Mouse (Mus musculus): ENCODE measurements around the gene Etfbkmt.
"Not testable (repeated sequence)": the region's sequence is repeated elsewhere in the genome, so short reads cannot be mapped to it uniquely, and the experiment has no call there.

Etfbkmt gene

DNA sequence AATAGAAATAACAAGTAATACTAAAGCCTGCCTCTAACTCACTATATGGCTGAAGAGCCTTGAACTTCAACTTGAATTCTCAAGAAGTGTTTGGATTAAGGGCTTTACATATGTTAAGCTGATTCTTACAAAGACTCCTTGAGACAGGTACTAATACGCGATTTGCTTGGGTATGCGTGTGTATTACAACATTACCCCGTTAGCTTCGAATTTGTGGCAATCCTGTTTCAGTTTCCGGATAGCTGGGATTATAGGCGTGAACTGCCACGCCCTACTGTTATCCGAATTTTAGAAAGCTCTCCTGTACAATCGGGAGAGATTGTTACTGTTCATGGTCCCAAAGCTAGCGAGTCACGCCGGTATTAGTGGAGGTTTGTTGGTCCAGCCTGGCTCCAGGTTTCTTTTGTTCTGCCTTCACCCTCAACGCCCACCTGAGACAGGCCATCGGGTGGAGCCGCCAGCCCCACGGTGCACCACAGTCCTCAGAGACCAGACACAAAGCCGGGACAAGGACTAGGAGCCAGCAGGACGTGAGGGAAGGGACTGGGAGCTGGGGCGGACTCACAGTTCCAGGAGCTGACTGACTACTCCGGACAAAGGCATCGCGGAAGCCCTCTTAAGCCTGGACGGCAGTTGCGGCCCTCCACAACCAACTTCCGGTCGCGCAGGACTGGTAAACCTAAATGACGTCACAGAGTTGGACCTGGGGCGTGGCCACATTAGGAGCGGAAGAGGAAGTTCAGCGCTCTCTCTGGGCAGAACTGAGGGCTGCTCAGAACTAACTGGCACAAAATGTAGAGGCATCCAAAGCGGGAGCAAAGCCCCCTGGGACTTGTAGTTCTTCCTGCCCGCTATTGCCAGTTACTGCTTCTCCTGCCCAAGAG is 48.6 kb downstream of the Etfbkmt start, which contains the start of gene Amn1:
Amn1 (minus strand) TSS at position 672 of the 884 bp plus-strand sequence.
- DNase-seq: peak; percentile 98

- no peak for DNase-seq
These were observed 49.2 kb downstream of the Etfbkmt start for GRCm38 (mm10) chr6:149188925-149189257.

GRCm38 (mm10) chr6:149189340-149189922 is 49.8 kb downstream of the Etfbkmt start:
- DNase-seq: peak; percentile 14

GRCm38 (mm10) chr6:149191951-149192350 is 52.3 kb downstream of the Etfbkmt start:
- not testable (repeated sequence) for DNase-seq

DNA sequence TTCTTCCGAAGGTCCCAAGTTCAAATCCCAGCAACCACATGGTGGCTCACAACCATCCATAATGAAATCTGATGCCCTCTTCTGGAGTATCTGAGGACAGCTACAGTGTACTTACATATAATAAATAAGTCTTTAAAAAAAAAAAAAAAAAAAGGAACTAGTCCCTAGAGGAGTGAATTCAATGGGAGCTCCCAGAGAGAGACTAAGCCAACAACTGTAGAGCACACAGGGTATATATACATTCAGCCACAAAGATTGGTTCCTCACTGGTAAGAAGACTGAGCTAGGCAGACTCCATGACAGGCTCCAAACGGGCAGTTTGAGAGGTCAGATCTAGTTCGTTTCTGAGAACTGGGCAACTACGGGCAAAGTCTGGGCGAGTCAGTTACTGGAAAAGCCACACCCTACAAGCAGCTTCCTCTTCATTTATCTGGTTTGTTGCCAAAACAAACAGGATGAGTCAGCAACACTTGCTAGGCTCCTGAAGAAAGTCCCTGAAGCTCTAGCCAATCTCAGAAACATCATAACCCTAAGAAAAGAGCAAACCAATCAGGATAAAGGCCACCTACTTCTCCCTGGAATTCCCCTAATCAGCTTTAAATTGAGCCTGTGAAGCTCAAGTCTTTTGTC is 53.7 kb downstream of the Etfbkmt start:
- DNase-seq: peak; percentile 57

DNA sequence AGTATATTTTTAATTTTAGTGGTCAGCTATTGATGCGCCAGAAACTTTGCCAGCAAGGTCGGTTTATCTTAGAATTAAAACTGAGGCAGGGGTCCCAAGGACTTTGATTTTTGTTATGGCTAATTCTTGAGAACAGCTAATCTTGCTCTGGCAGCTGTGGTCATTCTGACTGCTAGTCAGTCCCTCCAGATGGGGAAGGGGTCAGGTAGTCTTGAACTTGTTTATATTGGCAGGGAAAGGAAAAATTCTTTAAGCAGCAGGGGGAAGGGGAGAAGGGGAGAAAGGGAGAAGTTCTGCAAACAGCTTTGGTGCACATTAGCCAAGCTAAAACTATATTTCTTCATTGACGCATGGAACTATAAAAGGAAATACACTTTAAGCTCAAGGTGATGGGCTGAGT is 57.5 kb downstream of the Etfbkmt start:
- no peak for DNase-seq

DNA sequence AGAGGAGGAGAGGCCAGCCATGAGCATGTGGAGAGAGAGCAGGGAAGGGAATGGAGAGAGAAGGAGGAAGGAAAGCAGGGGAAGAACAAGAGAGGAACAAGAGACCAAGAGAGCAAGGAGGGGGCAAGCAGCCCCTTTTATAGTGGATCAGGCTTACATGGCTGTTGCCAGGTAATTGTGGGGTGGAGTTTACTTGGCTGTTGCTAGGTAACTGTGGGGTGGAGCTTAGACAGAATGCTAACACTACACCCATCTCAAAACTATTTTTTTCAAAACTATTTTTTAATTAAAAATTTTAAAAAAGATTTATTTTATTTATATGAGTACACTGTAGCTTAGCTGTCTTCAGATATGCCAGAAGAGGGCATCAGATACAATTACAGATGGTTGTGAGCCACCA is 58.9 kb downstream of the Etfbkmt start:
- DNase-seq: no peak

Measured in kidney, postnatal 14 days (tissue).